Mouse (Mus musculus) cerebellum, adult (tissue): ENCODE measurements at regions not wholly inside any gene's neighbourhood (a gene's known extent, or its start where the extent isn't known, plus 50 kb on each side); places are given as distances from the start of the nearest gene placed in this dataset.
"Not testable (repeated sequence)": the region's sequence is repeated elsewhere in the genome, so short reads cannot be mapped to it uniquely, and the experiment has no call there.

Source experiments
- ATAC-seq: cut with Nextera tagmentation; 2 replicates; pipeline ENCODE4 v1.9.2; 2017; ENCODE audit warnings: mild to moderate bottlenecking, moderate library complexity, mixed read lengths; ENCODE audit not compliant: insufficient number of reproducible peaks, low FRiP score, low TSS enrichment

GRCm38 (mm10) chr1:79379736-79380135 is 60.2 kb downstream of the Scg2 start:
- ATAC-seq, result no peak

GRCm38 (mm10) chr1:79374811-79375210 is 65.1 kb downstream of the Scg2 start:
- no peak for ATAC-seq

- ATAC-seq, result 0 out of 2 replicates have a peak, but pooled peaks have one; percentile 26
Measured at GRCm38 (mm10) chr1:79357291-79358045, 82.5 kb downstream of the Scg2 start.

- ATAC-seq, result no peak
Measured at GRCm38 (mm10) chr1:79346511-79346910, 93.4 kb downstream of the Scg2 start.

- ATAC-seq, result no peak
Measured at GRCm38 (mm10) chr1:79335480-79336114, 104.3 kb downstream of the Scg2 start.

GRCm38 (mm10) chr1:79317194-79317593 is 122.7 kb downstream of the Scg2 start:
- no peak for ATAC-seq

GRCm38 (mm10) chr1:79314774-79315173 is 125.1 kb downstream of the Scg2 start:
- ATAC-seq, result no peak

GRCm38 (mm10) chr1:79312153-79312552 is 127.8 kb downstream of the Scg2 start:
- ATAC-seq, result no peak

- ATAC-seq, result no peak
Measured at GRCm38 (mm10) chr1:79303602-79304001, 136.3 kb downstream of the Scg2 start.

GRCm38 (mm10) chr1:79299639-79300038 is 140.3 kb downstream of the Scg2 start:
- no peak for ATAC-seq

GRCm38 (mm10) chr1:79259726-79260125 is 180.2 kb downstream of the Scg2 start:
- no peak for ATAC-seq

GRCm38 (mm10) chr1:79212970-79213369 is 226.9 kb downstream of the Scg2 start:
- no peak for ATAC-seq

GRCm38 (mm10) chr1:79212471-79212870 is 227.4 kb downstream of the Scg2 start:
- no peak for ATAC-seq

GRCm38 (mm10) chr1:79211981-79212380 is 227.9 kb downstream of the Scg2 start:
- not testable (repeated sequence) for ATAC-seq

- no peak for ATAC-seq
Measured at GRCm38 (mm10) chr1:79207207-79207606, 232.7 kb downstream of the Scg2 start.

GRCm38 (mm10) chr1:79197682-79198081 is 242.2 kb downstream of the Scg2 start:
- no peak for ATAC-seq

- no peak for ATAC-seq
Measured at GRCm38 (mm10) chr1:79191031-79191430, 248.9 kb downstream of the Scg2 start.

GRCm38 (mm10) chr1:79183534-79184411 is 256.1 kb downstream of the Scg2 start:
- no peak for ATAC-seq

GRCm38 (mm10) chr1:79144113-79144512 is 295.8 kb downstream of the Scg2 start:
- ATAC-seq, result no peak
